Mouse (Mus musculus) testis, adult 2 months (tissue): ENCODE data around the gene Galntl6. TPM values are rescaled to one million over a fixed set of nuclear protein-coding genes. Genes with fewer than 3 reads are reported as not detected.
"Not testable (repeated sequence)": the region's sequence is repeated elsewhere in the genome, so short reads cannot be mapped to it uniquely, and the experiment has no call there.

Experiments used
- H3K27ac ChIP-seq: fragments of 200-500 bp; 2 replicates; pipeline ENCODE4 v1.5.1; 2012; ENCODE audit warnings: low read depth, low read length; ENCODE audit not compliant: control insufficient read depth, insufficient read depth
- H3K27me3 ChIP-seq: fragments of 200-500 bp; 2 replicates; pipeline ENCODE4 v1.6.1; 2012; ENCODE audit warnings: mild to moderate bottlenecking, low read length, moderate library complexity; ENCODE audit not compliant: control insufficient read depth, insufficient read depth
- H3K36me3 ChIP-seq: fragments of 200-500 bp; 2 replicates; pipeline ENCODE4 v1.6.1; 2012; ENCODE audit warnings: mild to moderate bottlenecking, low read length; ENCODE audit not compliant: control insufficient read depth, insufficient read depth
- H3K4me1 ChIP-seq: fragments of 200-500 bp; 2 replicates; pipeline ENCODE4 v1.6.1; 2012; ENCODE audit warnings: low read length; ENCODE audit not compliant: control insufficient read depth, insufficient read depth
- H3K4me3 ChIP-seq: fragments of 200-500 bp; 2 replicates; pipeline ENCODE4 v1.5.1; 2012; ENCODE audit warnings: low read depth, mild to moderate bottlenecking, low read length, moderate library complexity, mixed read lengths; ENCODE audit not compliant: control insufficient read depth
- CTCF ChIP-seq: fragments of 200-500 bp; IDR thresholded peaks from 2 replicates; pipeline ENCODE4 v1.5.1; 2012; ENCODE audit warnings: low read depth, mild to moderate bottlenecking, inconsistent platforms, low read length, moderate library complexity; ENCODE audit not compliant: control insufficient read depth, insufficient read depth, insufficient replicate concordance
- POLR2A ChIP-seq: fragments of 200-500 bp; IDR thresholded peaks from 2 replicates; pipeline ENCODE4 v1.6.1; 2012; ENCODE audit warnings: low read depth, mild to moderate bottlenecking, inconsistent platforms, low read length, moderate library complexity; ENCODE audit not compliant: control insufficient read depth
- polyA plus RNA-seq: library from polyadenylated mRNA; depleted of rRNA; stranded (reverse); fragments of >200 nt; gene quantifications from 2 replicates; pipeline ENCODE4 v1.2.3, GENCODE M21; 2012

Gene Galntl6
- polyA plus RNA-seq, 1 experiment = 39.9 TPM

GRCm38 (mm10) chr8:58521932-58522331 lies 390.5 kb downstream of the Galntl6 start:
- TF ChIP-seq POLR2A (no peak), CTCF (no peak)
- H3K27me3 ChIP-seq = no peaks in the 10 kb centered on the region

GRCm38 (mm10) chr8:58510516-58510915 lies 401.9 kb downstream of the Galntl6 start:
- Histone ChIP-seq H3K4me3 (no peak overlapping the region), H3K27ac (no peak overlapping the region), H3K4me1 (no peaks in the 10 kb centered on the region), H3K36me3 (no peaks in the 10 kb centered on the region), H3K27me3 (no peaks in the 10 kb centered on the region)
- TF ChIP-seq CTCF (no peak), POLR2A (no peak)

More at GRCm38 (mm10) chr8:58521932-58522331, 390.5 kb downstream of the Galntl6 start:
- no peaks in the 10 kb centered on the region for H3K36me3 ChIP-seq
- no peak overlapping the region for H3K27ac ChIP-seq
- no peaks in the 10 kb centered on the region for H3K4me1 ChIP-seq
- H3K4me3 ChIP-seq = no peak overlapping the region

GRCm38 (mm10) chr8:58509051-58509450 lies 403.4 kb downstream of the Galntl6 start:
- Histone ChIP-seq H3K36me3 (no peaks in the 10 kb centered on the region), H3K27ac (no peak overlapping the region), H3K4me1 (no peaks in the 10 kb centered on the region), H3K4me3 (no peak overlapping the region), H3K27me3 (no peaks in the 10 kb centered on the region)
- TF ChIP-seq CTCF (no peak), POLR2A (no peak)

- no peak for TF ChIP-seq CTCF
- TF ChIP-seq POLR2A = no peak
- no peaks in the 10 kb centered on the region for H3K4me1 ChIP-seq
- no peaks in the 10 kb centered on the region for H3K27me3 ChIP-seq
- H3K36me3 ChIP-seq = no peaks in the 10 kb centered on the region
- no peak overlapping the region for H3K27ac ChIP-seq
- no peak overlapping the region for H3K4me3 ChIP-seq
These were observed 425.3 kb downstream of the Galntl6 start for GRCm38 (mm10) chr8:58487099-58487498.

- H3K4me3 ChIP-seq, H3K27me3 ChIP-seq, H3K4me1 ChIP-seq, H3K36me3 ChIP-seq, H3K27ac ChIP-seq: not testable (repeated sequence)
These were observed 449.1 kb downstream of the Galntl6 start for GRCm38 (mm10) chr8:58463342-58463741.

GRCm38 (mm10) chr8:58442696-58443095 lies 469.7 kb downstream of the Galntl6 start:
- Histone ChIP-seq H3K36me3 (no peaks in the 10 kb centered on the region), H3K27me3 (no peaks in the 10 kb centered on the region), H3K4me1 (no peaks in the 10 kb centered on the region), H3K4me3 (no peak overlapping the region), H3K27ac (no peak overlapping the region)
- TF ChIP-seq CTCF = no peak
- TF ChIP-seq POLR2A = no peak

GRCm38 (mm10) chr8:58418481-58418880 lies 494.0 kb downstream of the Galntl6 start:
- H3K27me3 ChIP-seq = no peaks in the 10 kb centered on the region
- H3K4me3 ChIP-seq = no peak overlapping the region
- TF ChIP-seq CTCF (no peak), POLR2A (no peak)
- H3K4me1 ChIP-seq = no peaks in the 10 kb centered on the region
- no peaks in the 10 kb centered on the region for H3K36me3 ChIP-seq
- H3K27ac ChIP-seq = no peak overlapping the region

GRCm38 (mm10) chr8:58417551-58417950 lies 494.9 kb downstream of the Galntl6 start:
- H3K36me3 ChIP-seq = no peaks in the 10 kb centered on the region
- H3K4me1 ChIP-seq = no peaks in the 10 kb centered on the region
- H3K27me3 ChIP-seq = no peaks in the 10 kb centered on the region
- no peak for TF ChIP-seq CTCF
- TF ChIP-seq POLR2A = no peak
- no peak overlapping the region for H3K4me3 ChIP-seq
- H3K27ac ChIP-seq = no peak overlapping the region
